Mouse (Mus musculus) liver, embryonic 14.5 days (tissue): ENCODE measurements around the gene Sbno2.

Experiments
- CTCF ChIP-seq: IDR thresholded peaks from 2 replicates; pipeline ENCODE4 v1.5.1; 2016; ENCODE audit warnings: antibody characterized with exemption, low read depth, control low read depth
- EP300 ChIP-seq: IDR thresholded peaks from 2 replicates; pipeline ENCODE4 v1.6.1; 2016; ENCODE audit warnings: antibody characterized with exemption, low read depth

DNA sequence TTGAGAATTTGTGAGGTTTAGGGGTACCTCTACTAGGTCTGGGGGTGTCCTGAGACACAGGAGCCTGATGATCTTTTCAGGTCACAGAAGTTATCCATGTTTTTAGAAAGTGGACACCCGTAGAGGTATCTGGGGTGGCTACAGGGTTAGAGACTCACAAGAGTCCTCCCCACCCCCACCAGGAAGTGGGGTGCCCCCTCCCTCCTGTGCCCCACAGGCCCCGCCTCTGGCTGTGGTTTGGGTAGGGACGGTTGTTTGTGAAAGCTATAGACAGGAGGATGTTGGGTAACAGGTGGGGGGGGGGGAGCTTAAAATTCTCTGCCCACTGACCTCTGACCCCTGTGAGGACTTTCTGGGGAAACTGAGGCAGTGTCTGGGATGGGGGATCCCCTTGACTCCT lies 88.0 kb downstream of the Sbno2 start:
- TF ChIP-seq EP300 = no peak
- no peak for TF ChIP-seq CTCF
